Mouse (Mus musculus): ENCODE measurements at regions not wholly inside any gene's neighbourhood (a gene's known extent, or its start where the extent isn't known, plus 50 kb on each side); places are given as distances from the start of the nearest gene placed in this dataset.

DNA sequence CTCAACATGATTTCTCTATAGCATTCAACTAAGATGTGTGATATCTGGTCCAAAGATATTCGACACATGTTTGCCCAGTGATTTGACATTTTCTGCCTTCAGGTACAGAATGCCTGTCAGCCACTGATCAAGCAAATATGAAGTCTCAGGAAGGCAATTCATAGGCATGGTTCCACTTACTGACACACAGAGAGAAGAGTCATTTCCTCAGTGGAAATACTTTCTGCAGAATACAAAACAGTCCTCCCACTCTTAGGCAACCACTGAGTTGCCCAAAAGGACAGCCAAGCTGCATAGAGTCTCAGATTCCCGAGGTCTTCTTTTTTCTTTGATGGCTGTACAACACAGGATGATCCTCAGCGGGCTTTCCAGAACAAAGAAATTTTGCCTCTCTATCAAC, 110.9 kb downstream of the Ndufa4 start:
- no peak for DNase-seq

DNA sequence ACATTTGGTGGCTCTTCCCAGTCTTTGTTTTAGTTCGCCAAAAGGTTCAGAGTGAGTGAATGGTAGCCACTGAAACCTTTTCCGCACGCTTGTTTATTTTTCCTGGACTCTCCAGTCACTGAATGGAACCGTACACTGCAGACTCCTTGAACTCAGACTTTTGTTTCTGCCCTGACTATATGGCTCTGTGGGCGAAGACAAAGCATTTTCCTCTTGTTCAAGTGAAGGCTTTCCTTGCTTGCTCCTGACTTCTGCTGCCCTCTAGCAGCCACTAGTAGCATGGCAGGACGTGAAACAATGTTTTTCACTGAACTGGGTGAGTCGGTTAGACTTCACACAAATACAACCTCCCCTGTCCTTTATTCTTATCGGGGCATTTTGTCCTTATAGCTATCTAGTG, 113.9 kb downstream of the Ndufa4 start:
- peak; percentile 32 for DNase-seq

DNA sequence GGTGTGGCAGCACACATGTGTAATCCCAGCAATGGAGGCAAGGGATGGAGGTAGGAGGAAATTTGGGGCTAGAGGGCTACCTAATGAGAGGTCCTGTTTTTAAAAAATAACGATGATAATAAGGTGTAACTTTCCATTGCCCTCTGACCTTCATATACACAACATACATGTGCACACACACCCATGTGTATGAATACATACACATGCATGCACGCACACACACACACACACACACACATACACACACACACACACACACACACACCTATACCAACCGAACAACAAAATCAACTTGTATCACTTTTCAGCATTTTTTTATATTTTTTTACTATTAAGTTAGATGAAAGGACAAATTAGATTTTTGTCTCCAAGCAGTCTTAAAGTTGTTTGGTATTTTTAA, 115.1 kb downstream of the Ndufa4 start:
- no peak for DNase-seq

DNA sequence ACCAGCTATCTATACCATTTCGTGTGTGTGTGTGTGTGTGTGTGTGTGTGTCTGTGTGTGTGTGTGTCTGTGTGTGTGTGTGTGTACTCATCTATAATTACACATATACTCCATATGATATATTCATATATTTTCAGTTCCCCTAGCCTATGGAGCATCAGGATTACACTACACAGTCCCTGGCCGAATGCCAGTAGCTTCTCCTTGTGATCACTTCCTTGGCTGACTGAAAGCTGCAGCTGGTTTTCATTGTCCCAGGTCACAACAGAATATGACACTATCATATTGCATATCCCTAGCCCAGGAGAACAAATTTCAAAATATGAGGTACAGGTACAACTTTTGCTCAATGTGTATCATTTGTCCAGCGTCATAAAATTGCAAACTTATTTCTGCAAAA, 116.2 kb downstream of the Ndufa4 start:
- no peak for DNase-seq

DNA sequence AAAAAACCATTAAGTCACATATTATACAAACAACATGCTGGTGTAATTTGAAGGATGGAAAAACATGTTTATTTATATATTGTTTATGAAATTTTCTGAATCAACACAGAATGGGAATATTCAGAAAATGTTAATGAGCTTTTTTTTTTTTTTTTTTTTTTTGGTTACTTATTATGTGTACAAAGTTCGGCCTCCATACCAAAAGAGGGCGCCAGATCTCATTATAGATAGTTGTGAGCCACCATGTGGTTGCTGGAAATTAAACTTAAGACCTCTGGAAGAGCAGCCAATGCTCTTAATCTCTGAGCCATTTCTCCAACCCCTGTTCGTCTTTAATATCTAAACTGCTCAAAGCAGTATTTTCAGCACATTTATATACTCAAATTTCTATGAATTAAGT, 133.3 kb downstream of the Ndufa4 start:
- no peak for DNase-seq

DNA sequence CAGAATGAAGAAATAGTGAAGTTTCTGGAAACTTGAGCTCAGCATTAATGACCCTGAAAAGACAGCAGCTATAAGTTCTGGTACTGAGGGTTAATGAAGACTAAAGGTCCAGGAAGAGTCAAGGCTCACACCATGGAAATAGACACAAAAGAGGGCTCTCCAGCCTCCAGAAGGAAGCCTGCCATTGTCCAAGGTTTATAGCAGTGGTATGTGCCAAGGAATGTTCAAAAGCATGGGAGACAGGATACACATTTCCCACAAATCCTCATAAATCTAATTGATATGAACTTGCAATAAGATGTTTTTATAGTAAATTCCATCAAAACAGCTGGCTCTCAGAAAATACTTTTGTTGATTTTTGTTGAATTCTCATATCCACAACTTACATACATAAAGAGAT, 144.4 kb downstream of the Ndufa4 start:
- no peak for DNase-seq

DNA sequence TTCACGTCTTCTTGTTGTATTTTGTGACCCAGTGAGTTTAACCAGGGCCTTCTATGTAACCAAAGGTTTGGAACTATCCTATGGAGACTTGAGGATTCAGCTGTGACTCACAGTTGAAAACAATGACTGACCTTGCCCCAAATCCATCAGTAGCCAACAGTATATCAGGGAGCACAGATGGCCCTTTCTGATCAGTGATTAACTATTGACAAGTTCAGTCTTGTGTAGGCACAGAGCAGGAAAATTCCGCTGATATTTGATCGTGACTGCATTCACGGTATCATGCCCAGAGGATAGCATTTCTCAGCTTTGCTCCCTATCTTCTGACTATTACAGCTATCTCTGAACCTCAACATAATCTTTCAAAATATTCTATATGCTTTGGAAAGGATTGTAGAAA, 169.6 kb downstream of the Ndufa4 start:
- no peak for DNase-seq

DNA sequence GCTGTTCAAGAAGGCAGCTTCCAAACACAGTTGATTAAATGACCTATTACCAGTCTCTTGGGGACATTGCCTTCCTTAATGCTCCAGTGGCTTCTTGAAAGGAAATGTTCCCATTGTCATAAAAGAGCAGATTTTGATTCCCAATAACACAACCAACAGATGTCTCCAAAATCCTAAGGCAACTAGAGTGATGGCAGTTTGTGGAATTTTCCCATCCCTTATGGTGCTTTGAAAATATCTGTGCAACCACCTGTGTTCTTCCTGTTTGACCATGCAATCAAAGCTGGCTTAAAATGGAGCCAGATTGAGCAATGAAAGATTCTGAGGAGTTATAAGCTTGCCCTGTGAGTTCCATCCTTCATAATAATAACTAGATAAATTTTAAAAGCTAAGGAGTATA, 176.2 kb downstream of the Ndufa4 start:
- no peak for DNase-seq

DNA sequence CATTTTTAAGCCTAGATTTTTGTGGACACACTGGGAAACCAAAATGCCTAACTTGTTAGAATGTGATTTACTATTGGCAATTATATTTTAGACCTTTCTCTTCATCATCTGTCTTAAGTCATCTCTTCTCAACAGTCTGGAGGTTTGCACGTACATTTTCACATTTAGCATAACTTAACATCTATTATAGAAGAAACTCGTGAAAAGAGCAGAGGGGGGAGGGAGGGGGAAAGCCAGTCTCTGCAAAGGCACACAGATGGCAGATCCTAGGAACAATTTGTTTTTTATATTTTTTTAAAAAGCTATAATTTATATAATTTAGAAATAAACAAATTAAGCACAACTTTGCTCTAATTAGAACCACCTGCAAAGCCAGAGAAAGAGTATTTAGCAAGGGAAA, 176.6 kb downstream of the Ndufa4 start:
- DNase-seq, result no peak

DNA sequence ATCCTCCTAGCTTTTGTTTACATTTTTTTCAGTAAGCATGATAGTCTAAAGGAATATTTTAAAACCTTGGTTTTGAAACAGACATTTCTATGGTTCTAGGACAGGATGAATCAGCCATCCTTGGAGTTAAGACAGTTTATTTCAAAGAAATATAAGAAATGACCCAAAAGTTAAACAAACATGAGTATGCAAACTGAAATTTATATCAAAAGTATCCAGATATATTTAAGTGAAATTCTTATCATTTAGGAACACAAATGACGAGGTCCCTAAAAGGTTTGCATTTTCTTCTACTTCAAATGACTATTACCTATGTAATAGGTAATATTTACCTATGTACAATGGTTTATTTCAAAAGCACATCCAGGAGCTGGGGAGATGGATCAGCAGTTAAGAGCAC, 179.5 kb downstream of the Ndufa4 start:
- no peak for DNase-seq

DNA sequence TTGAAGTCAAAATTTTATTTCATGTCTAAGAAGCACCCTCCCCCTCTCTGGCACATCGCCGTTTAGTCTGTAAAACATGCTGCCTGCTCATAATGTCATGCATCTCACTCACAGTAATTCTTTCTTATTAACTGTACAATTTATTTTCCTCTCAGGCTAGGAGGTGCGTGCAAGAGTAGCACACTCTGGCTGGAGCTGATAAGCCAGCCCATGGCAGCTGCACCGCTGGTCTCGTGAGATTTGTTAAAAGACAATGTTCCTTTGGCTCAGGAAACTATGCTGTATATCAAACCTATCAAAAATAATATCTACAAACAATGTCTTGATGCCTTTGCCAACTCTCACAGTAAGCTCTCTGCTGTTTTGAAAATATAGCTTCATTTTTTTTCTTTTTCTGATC, 179.9 kb downstream of the Ndufa4 start:
- no peak for DNase-seq

DNA sequence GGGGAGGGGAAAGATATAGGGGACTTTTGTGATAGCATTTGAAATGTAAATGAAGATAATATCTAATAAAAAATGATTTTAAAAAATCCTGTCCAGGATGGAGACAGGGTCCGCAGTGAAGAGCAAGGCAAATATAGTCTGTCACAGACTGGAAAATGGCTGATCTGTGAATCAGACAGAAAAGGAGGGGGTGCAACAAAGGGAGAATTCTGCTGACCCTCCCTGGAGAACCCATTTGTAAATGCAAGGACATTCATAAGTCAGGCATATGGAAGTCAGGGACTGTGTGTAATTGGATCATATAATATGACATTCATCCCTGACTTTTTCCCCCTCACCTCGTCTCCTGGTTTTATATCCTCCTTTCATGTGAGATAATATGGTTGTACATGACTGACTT, 183.8 kb downstream of the Ndufa4 start:
- no peak for DNase-seq

DNA sequence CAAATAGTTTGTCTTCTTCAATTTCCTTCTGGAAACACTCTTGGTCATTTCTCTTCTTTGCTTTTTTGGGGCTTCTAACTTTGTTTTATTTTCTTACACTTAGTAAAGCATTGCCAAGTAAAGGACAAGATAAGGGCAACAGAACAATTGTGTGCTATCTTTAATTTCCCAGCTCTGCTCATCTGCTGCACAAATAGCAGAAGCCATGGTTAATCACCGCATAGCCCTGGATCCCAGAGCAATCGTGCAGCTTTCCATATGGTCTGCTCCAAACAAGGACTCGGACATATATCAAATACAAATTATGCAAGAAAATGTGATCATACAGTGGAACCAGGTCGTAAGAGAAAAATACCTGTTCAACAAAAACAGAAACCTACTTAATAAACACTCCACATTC, 187.0 kb downstream of the Ndufa4 start:
- DNase-seq, result no peak

DNA sequence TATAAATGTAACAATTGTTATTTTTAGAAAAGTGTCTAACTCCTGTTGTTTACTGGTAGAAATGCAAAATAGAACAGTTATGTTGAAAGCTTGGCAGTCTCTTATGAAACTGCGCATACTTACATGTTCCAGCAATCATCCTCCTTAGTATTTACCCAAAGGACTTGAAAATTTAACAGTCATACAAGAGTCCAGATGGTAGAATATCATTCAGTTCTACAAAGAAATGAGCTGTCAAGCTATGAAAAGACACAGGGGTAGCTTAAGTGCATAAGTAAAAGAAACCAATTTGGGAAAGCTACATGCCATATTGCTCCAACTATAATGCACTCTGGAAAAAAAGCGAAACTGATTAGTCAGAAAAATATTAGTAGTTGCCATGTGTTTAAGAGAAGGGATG, 196.7 kb downstream of the Ndufa4 start:
- DNase-seq, result no peak

DNA sequence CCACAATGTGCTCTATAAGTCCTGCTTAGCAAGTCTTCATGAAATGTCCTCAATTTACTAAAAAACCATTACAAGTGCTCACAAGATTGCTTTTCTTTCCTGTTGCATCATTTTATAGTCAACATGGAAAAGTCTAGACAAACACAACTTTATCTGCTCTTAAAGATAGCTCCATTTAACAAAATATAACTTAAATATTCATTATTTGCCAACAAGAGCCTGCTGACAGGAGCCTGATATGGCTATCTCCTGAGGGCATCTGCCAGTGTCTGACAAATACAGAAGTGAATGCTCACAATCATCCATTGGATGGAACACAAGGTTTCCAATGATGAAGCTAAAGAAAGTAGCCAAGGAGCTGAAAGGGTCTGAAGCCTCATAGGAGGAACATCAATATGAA, 197.8 kb downstream of the Ndufa4 start:
- DNase-seq, result no peak

Measured in lung, postnatal 14 days (tissue).